Comparison of ENCODE assay signal across 8 mouse cellular contexts in genomic region chr10:67096621-67097436, GRCm38 (mm10). TPM values are rescaled to one million over a fixed set of nuclear protein-coding genes. Genes with fewer than 3 reads are reported as not detected.
DNase-seq lines count a peak whose midpoint lies in the region; ATAC-seq and TF ChIP-seq lines count a peak whose summit lies in the region.

Gene Reep3, minus strand, starts transcription at chr10:67096945.

- H3K27ac ChIP-seq in embryonic facial prominence, embryonic 14.5 days (replicated peaks; ENCODE audit: low read depth, low read length) = peak within 1 kb of the TSS; percentile 99
- H3K27ac ChIP-seq in heart, embryonic 10.5 days = peak within 1 kb of the TSS; percentile 100
- peak within 1 kb of the TSS; percentile 99 for H3K27ac ChIP-seq in kidney, embryonic 14.5 days (ENCODE audit: low read depth, low read length)
- peak within 1 kb of the TSS; percentile 97 for H3K27ac ChIP-seq in liver, embryonic 11.5 days (ENCODE audit: low read depth, low read length)

- peak; percentile 83 for ATAC-seq in embryonic facial prominence, embryonic 14.5 days (ENCODE audit: low read depth)
- peak; percentile 81 for ATAC-seq in kidney, embryonic 14.5 days (ENCODE audit: low FRiP score, low TSS enrichment)
- peak; percentile 84 for ATAC-seq in liver, embryonic 11.5 days (replicated peaks; ENCODE audit: low FRiP score)

- DNase-seq in 3T3-L1 (ENCODE audit: low read depth, low spot score) = peak; percentile 65
- peak; percentile 82 for DNase-seq in adrenal gland, postnatal 25 days
- DNase-seq in embryonic facial prominence, embryonic 14.5 days (ENCODE audit: low spot score) = peak; percentile 70
- DNase-seq in heart, embryonic 10.5 days (ENCODE audit: low spot score) = peak; percentile 85
- DNase-seq in liver, embryonic 11.5 days (ENCODE audit: low spot score) = peak; percentile 70
- peak; percentile 77 to 80 for DNase-seq in spleen, postnatal 36 days (ENCODE audit: low spot score in 2 of 2)

- H3K9me3 ChIP-seq in embryonic facial prominence, embryonic 14.5 days (ENCODE audit: control insufficient read depth, low read length) = no peaks in the 10 kb centered on the region
- no peaks in the 10 kb centered on the region for H3K9me3 ChIP-seq in heart, embryonic 10.5 days
- H3K9me3 ChIP-seq in kidney, embryonic 14.5 days (ENCODE audit: control insufficient read depth, low read length) = no peaks in the 10 kb centered on the region
- no peaks in the 10 kb centered on the region for H3K9me3 ChIP-seq in liver, embryonic 11.5 days (ENCODE audit: control insufficient read depth, low read length)

- peaks cover 69% of the 10 kb centered on the region for H3K79me2 ChIP-seq in myocyte (ENCODE audit: control insufficient read depth, insufficient read depth)

- 0% methylated on average over 12 of the region's 97 CpGs for whole genome bisulfite sequencing in embryonic facial prominence, embryonic 14.5 days
- 3% methylated on average over 78 of the region's 97 CpGs for WGBS in heart, embryonic 10.5 days
- 1% methylated on average over 67 of the region's 97 CpGs for WGBS in kidney, embryonic 14.5 days
- under 1% methylated on average over 75 of the region's 97 CpGs for WGBS in liver, embryonic 11.5 days

- H3K27me3 ChIP-seq in embryonic facial prominence, embryonic 14.5 days (replicated peaks; ENCODE audit: control insufficient read depth, insufficient read depth, low read length) = no peaks in the 10 kb centered on the region
- no peaks in the 10 kb centered on the region for H3K27me3 ChIP-seq in heart, embryonic 10.5 days (ENCODE audit: insufficient read depth, poor library complexity, severe bottlenecking)
- H3K27me3 ChIP-seq in kidney, embryonic 14.5 days (ENCODE audit: control insufficient read depth, insufficient read depth, low read length) = no peaks in the 10 kb centered on the region
- no peaks in the 10 kb centered on the region for H3K27me3 ChIP-seq in liver, embryonic 11.5 days (replicated peaks; ENCODE audit: control insufficient read depth, insufficient read depth, low read length)
- H3K27me3 ChIP-seq in myocyte (ENCODE audit: control insufficient read depth, insufficient read depth, insufficient read length) = no peaks in the 10 kb centered on the region

- peak within 1 kb of the TSS; percentile 92 for H3K4me3 ChIP-seq in embryonic facial prominence, embryonic 14.5 days (ENCODE audit: low read depth, low read length)
- H3K4me3 ChIP-seq in heart, embryonic 10.5 days = peak within 1 kb of the TSS; percentile 94
- H3K4me3 ChIP-seq in kidney, embryonic 14.5 days (ENCODE audit: low read length) = peak within 1 kb of the TSS; percentile 98
- peak within 1 kb of the TSS; percentile 90 for H3K4me3 ChIP-seq in liver, embryonic 11.5 days (ENCODE audit: low read depth, low read length)
- peak within 1 kb of the TSS; percentile 71 for H3K4me3 ChIP-seq in myocyte

- TF ChIP-seq POLR2A in myocyte (IDR thresholded peaks at IDR 0.05; ENCODE audit: insufficient read length, low read depth) = peak; percentile 47

- H3K36me3 ChIP-seq in embryonic facial prominence, embryonic 14.5 days (ENCODE audit: control insufficient read depth, insufficient read depth, low read length) = no peaks in the 10 kb centered on the region; the same call in 1 of the 2 replicates
- H3K36me3 ChIP-seq in heart, embryonic 10.5 days = no peaks in the 10 kb centered on the region
- H3K36me3 ChIP-seq in kidney, embryonic 14.5 days (ENCODE audit: control insufficient read depth, insufficient read depth, low read length) = no peaks in the 10 kb centered on the region
- no peaks in the 10 kb centered on the region for H3K36me3 ChIP-seq in liver, embryonic 11.5 days (ENCODE audit: control insufficient read depth, insufficient read depth, low read length)
- no peaks in the 10 kb centered on the region for H3K36me3 ChIP-seq in myocyte (ENCODE audit: control insufficient read depth, insufficient read depth)

- H3K4me1 ChIP-seq in embryonic facial prominence, embryonic 14.5 days (ENCODE audit: control insufficient read depth, insufficient read depth, low read length) = peaks cover 26% of the 10 kb centered on the region
- H3K4me1 ChIP-seq in heart, embryonic 10.5 days = peaks cover 44% of the 10 kb centered on the region
- H3K4me1 ChIP-seq in kidney, embryonic 14.5 days (ENCODE audit: control insufficient read depth, insufficient read depth, low read length) = peaks cover 32% of the 10 kb centered on the region
- H3K4me1 ChIP-seq in liver, embryonic 11.5 days (replicated peaks; ENCODE audit: control insufficient read depth, insufficient read depth, low read length) = peaks cover 28% of the 10 kb centered on the region

- peak within 1 kb of the TSS; percentile 72 for H3K4me2 ChIP-seq in embryonic facial prominence, embryonic 14.5 days (ENCODE audit: low read depth, low read length)
- peak within 1 kb of the TSS; percentile 74 for H3K4me2 ChIP-seq in kidney, embryonic 14.5 days (replicated peaks; ENCODE audit: low read depth, low read length)
- H3K4me2 ChIP-seq in liver, embryonic 11.5 days = peak within 1 kb of the TSS; percentile 86
- peak within 1 kb of the TSS; percentile 91 for H3K4me2 ChIP-seq in myocyte (ENCODE audit: low read depth)

- H3ac ChIP-seq in myocyte (ENCODE audit: control insufficient read depth, insufficient read length) = peak within 1 kb of the TSS; percentile 87

- peak within 1 kb of the TSS; percentile 100 for H3K9ac ChIP-seq in embryonic facial prominence, embryonic 14.5 days (ENCODE audit: low read depth, low read length)
- peak within 1 kb of the TSS; percentile 100 for H3K9ac ChIP-seq in kidney, embryonic 14.5 days (ENCODE audit: low read depth, low read length)
- H3K9ac ChIP-seq in liver, embryonic 11.5 days (ENCODE audit: low read depth, low read length) = peak within 1 kb of the TSS; percentile 98

TF ChIP-seq in myocyte, 11 proteins besides CTCF, POLR2A, EP300 and RAD21:
- TF ChIP-seq POLR2AphosphoS2 (IDR thresholded peaks at IDR 0.05; ENCODE audit: insufficient read length, low read depth) = peak; percentile 37
- TF ChIP-seq SRF (IDR thresholded peaks at IDR 0.05; ENCODE audit: control insufficient read depth, insufficient read length, low read depth) = no peak
- TF ChIP-seq E2F4 (IDR thresholded peaks at IDR 0.05; ENCODE audit: insufficient read depth) = no peak
- TF ChIP-seq CEBPB (IDR thresholded peaks at IDR 0.05; ENCODE audit: insufficient read depth, poor library complexity, severe bottlenecking) = no peak
- TF ChIP-seq TCF3 (IDR thresholded peaks at IDR 0.05; ENCODE audit: insufficient read length, low read depth) = no peak
- no peak for TF ChIP-seq TCF12 (IDR thresholded peaks at IDR 0.05; ENCODE audit: insufficient read depth, poor library complexity, severe bottlenecking)
- TF ChIP-seq MYOG (IDR thresholded peaks at IDR 0.05; ENCODE audit: control insufficient read depth in 1 of 3, insufficient read depth in 1 of 3, insufficient read length in 2 of 3, low read depth in 2 of 3) = no peak

RNA-seq across cellular contexts. Expression of gene Reep3, which starts in this region (rescaled TPM):
- total RNA-seq in adrenal gland, postnatal 25 days (2021) = 41.5 and 41.6 TPM in 2 replicates
- 39.6 and 40.0 TPM in 2 replicates for polyA plus RNA-seq in embryonic facial prominence, embryonic 14.5 days (2014; fragmentation: Nextera tagmentation; extraction: Ambion mirVana)
- polyA plus RNA-seq in heart, embryonic 10.5 days (2016; fragmentation: Nextera tagmentation; extraction: Ambion mirVana) = 21.2 and 26.1 TPM in 2 replicates
- polyA plus RNA-seq in kidney, embryonic 14.5 days (2014; fragmentation: Nextera tagmentation; extraction: Ambion mirVana) = 43.5 and 50.6 TPM in 2 replicates
- polyA plus RNA-seq in liver, embryonic 11.5 days (2014; fragmentation: Nextera tagmentation; extraction: Ambion mirVana) = 11.5 and 12.4 TPM in 2 replicates
- 13.0 TPM for polyA plus RNA-seq in myocyte (2012; fragmentation: generic; extraction: Trizol)

Comparison
In these comparisons a context has a peak if more than half of its experiments do, and no peak if none do; other contexts are left out.
1. Peak in every context shown above with its lines: DNase-seq, ATAC-seq, H3K4me3 ChIP-seq and H3K27ac ChIP-seq.